Mouse (Mus musculus): ENCODE measurements around the gene Sycp3.
"Not testable (repeated sequence)": the region's sequence is repeated elsewhere in the genome, so short reads cannot be mapped to it uniquely, and the experiment has no call there.

DNA sequence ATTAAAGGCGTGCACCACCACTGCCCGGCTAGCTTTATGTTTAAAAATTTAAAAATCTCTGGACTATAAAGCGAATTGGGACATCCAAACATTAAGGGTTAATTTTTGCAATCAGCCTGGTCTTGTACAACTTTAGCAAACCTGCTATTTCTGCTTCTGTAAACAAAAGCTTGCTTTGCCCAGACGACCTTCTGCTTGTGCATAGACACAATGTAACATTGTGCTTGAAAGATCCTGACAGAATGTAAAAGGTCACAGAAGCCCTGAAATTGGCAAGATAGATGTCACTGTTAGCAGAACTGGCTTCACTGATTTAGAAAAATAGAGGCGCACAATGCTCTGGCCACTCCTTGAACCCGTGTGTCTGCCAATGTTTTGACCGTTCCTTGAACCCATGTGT, 55.7 kb downstream of the Sycp3 start:
- not testable (repeated sequence) for TF ChIP-seq CTCF (IDR thresholded peaks at IDR 0.05; ENCODE audit: borderline replicate concordance, insufficient read depth, low read depth, low read length); POLR2A (IDR thresholded peaks at IDR 0.05; ENCODE audit: borderline replicate concordance, insufficient read depth, low read length)

Data from cerebellum, adult 2 months (tissue).